Mouse (Mus musculus): ENCODE data around the gene Mmp21. TPM values are rescaled to one million over a fixed set of nuclear protein-coding genes. Genes with fewer than 3 reads are reported as not detected.

Gene Mmp21
- total RNA-seq (2012; rRNA removed): 0.27 and 0.32 TPM in 2 replicates

DNA sequence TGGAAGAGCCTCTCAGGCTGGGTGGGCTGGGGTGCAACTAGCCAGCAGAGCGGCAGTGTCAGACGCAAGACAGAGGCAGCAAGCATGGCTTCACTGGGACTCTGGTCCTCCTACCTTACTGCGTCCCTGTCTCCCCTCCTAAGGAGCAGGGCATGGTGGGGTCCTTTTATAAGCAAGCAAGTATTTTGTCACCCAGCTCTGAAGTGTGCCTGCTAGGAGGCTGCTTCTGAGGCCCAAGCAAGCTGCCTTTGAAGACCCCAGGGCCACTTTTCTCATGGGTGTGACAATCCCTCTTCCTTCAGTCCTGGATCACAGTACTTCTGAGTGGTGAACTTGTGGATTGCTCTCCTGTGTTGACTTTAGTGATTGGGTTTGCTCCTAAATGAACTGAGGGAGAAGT is at the start of gene Mmp21:
TSS of gene Mmp21 (minus strand) at position 101 of the 400 bp plus-strand sequence.
- no peak within 1 kb of the TSS for H3K27ac ChIP-seq (ENCODE audit: insufficient read depth, low read depth, low read length, poor library complexity, severe bottlenecking)
- no peak within 1 kb of the TSS for H3K4me3 ChIP-seq (ENCODE audit: insufficient read depth in 1 of 2, low read depth in 1 of 2, low read length in 2 of 2, poor library complexity in 1 of 2, severe bottlenecking in 1 of 2)
- in situ Hi-C loops (cut with MboI; ENCODE audit: low sequenced_read_pairs in 2 of 2, unreplicated experiment in 2 of 2): no loop called here
- DNase-seq (ENCODE audit: low read depth, low spot score): no peak
- no peak within 1 kb of the TSS for H3K9ac ChIP-seq (ENCODE audit: insufficient read depth, low read depth, low read length, poor library complexity, severe bottlenecking)
- no peaks in the 10 kb centered on the region for H3K36me3 ChIP-seq (ENCODE audit: control insufficient read depth, insufficient read depth, low read length, poor library complexity, severe bottlenecking)
- H3K4me1 ChIP-seq (ENCODE audit: control insufficient read depth in 2 of 2, insufficient read depth in 2 of 2, low read length in 2 of 2, poor library complexity in 1 of 2): peaks cover 2 to 4% of the 10 kb centered on the region in 2 experiments; a peak in 1 of 4 replicates
- no peaks in the 10 kb centered on the region for H3K9me3 ChIP-seq (ENCODE audit: control insufficient read depth, insufficient read depth, low read depth, low read length)
- TF ChIP-seq ZC3H11A (IDR thresholded peaks at IDR 0.05; ENCODE audit: borderline replicate concordance, low read depth, low read length) (no peak), MAFK (IDR thresholded peaks at IDR 0.05; ENCODE audit: insufficient read depth, low read depth, low read length) (no peak), CHD2 (IDR thresholded peaks at IDR 0.05; ENCODE audit: low read depth, low read length) (no peak), HCFC1 (IDR thresholded peaks at IDR 0.05; ENCODE audit: borderline replicate concordance, insufficient read depth, low read length) (no peak), ZNF384 (IDR thresholded peaks at IDR 0.05; ENCODE audit: low read depth, low read length) (no peak)

- no peak for TF ChIP-seq ZC3H11A (IDR thresholded peaks at IDR 0.05; ENCODE audit: borderline replicate concordance, low read depth, low read length)
- no peak for TF ChIP-seq MAFK (IDR thresholded peaks at IDR 0.05; ENCODE audit: insufficient read depth, low read depth, low read length)
- no peak for TF ChIP-seq CHD2 (IDR thresholded peaks at IDR 0.05; ENCODE audit: low read depth, low read length)
- no peak for TF ChIP-seq ZNF384 (IDR thresholded peaks at IDR 0.05; ENCODE audit: low read depth, low read length)
- no peak for TF ChIP-seq HCFC1 (IDR thresholded peaks at IDR 0.05; ENCODE audit: borderline replicate concordance, insufficient read depth, low read length)
- in situ Hi-C loops (cut with MboI; ENCODE audit: low sequenced_read_pairs in 2 of 2, unreplicated experiment in 2 of 2): no loop called here
- Histone ChIP-seq H3K27ac (ENCODE audit: insufficient read depth, low read depth, low read length, poor library complexity, severe bottlenecking) (no peak overlapping the region), H3K9me3 (ENCODE audit: control insufficient read depth, insufficient read depth, low read depth, low read length) (no peaks in the 10 kb centered on the region), H3K4me3 (ENCODE audit: insufficient read depth in 1 of 2, low read depth in 1 of 2, low read length in 2 of 2, poor library complexity in 1 of 2, severe bottlenecking in 1 of 2) (no peak overlapping the region), H3K4me1 (ENCODE audit: control insufficient read depth in 2 of 2, insufficient read depth in 2 of 2, low read length in 2 of 2, poor library complexity in 1 of 2) (no peaks in the 10 kb centered on the region), H3K36me3 (ENCODE audit: control insufficient read depth, insufficient read depth, low read length, poor library complexity, severe bottlenecking) (peaks cover 30% of the 10 kb centered on the region), H3K9ac (ENCODE audit: insufficient read depth, low read depth, low read length, poor library complexity, severe bottlenecking) (no peak overlapping the region)
- no peak for DNase-seq (ENCODE audit: low read depth, low spot score)
Measured at GRCm38 (mm10) chr7:133729351-133729750, 49.5 kb upstream of the Mmp21 start.

DNA sequence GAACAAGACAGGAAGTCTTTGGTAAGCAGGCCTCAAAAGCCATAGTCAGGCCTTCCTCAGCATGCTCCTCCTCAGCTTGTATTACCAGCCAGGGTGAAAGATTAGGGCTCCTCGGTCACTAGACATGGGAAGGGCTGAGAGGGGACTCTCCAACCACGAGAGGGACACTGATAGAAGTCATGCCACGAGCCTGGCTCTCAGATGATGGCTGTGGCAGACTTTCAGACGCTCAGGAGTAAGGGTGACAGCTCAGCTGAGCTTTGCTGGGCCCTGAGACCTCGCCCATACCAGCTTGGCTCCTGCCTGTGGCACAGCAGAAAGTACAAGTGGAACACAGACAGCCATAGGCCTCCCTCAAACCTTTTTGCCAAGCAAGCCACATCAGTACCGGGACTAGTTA is 47.2 kb upstream of the Mmp21 start:
- in situ Hi-C loops (cut with MboI; ENCODE audit: low sequenced_read_pairs in 2 of 2, unreplicated experiment in 2 of 2): no loop called here
- DNase-seq (ENCODE audit: low read depth, low spot score): no peak
- Histone ChIP-seq H3K4me3 (ENCODE audit: insufficient read depth in 1 of 2, low read depth in 1 of 2, low read length in 2 of 2, poor library complexity in 1 of 2, severe bottlenecking in 1 of 2) (no peak overlapping the region), H3K9ac (ENCODE audit: insufficient read depth, low read depth, low read length, poor library complexity, severe bottlenecking) (no peak overlapping the region; the same call in 1 of the 2 replicates), H3K27ac (ENCODE audit: insufficient read depth, low read depth, low read length, poor library complexity, severe bottlenecking) (peak overlapping the region; percentile 18; the same call in 1 of the 2 replicates), H3K4me1 (ENCODE audit: control insufficient read depth in 2 of 2, insufficient read depth in 2 of 2, low read length in 2 of 2, poor library complexity in 1 of 2) (no peaks in the 10 kb centered on the region), H3K9me3 (ENCODE audit: control insufficient read depth, insufficient read depth, low read depth, low read length) (no peaks in the 10 kb centered on the region), H3K36me3 (ENCODE audit: control insufficient read depth, insufficient read depth, low read length, poor library complexity, severe bottlenecking) (peaks cover 33% of the 10 kb centered on the region)
- TF ChIP-seq HCFC1 (IDR thresholded peaks at IDR 0.05; ENCODE audit: borderline replicate concordance, insufficient read depth, low read length) (no peak), ZC3H11A (IDR thresholded peaks at IDR 0.05; ENCODE audit: borderline replicate concordance, low read depth, low read length) (no peak)

GRCm38 (mm10) chr7:133725571-133725970 is 45.7 kb upstream of the Mmp21 start:
- Histone ChIP-seq H3K9ac (ENCODE audit: insufficient read depth, low read depth, low read length, poor library complexity, severe bottlenecking) (no peak overlapping the region), H3K27ac (ENCODE audit: insufficient read depth, low read depth, low read length, poor library complexity, severe bottlenecking) (no peak overlapping the region), H3K4me1 (ENCODE audit: control insufficient read depth in 2 of 2, insufficient read depth in 2 of 2, low read length in 2 of 2, poor library complexity in 1 of 2) (no peaks in the 10 kb centered on the region), H3K4me3 (ENCODE audit: insufficient read depth in 1 of 2, low read depth in 1 of 2, low read length in 2 of 2, poor library complexity in 1 of 2, severe bottlenecking in 1 of 2) (no peak overlapping the region), H3K36me3 (ENCODE audit: control insufficient read depth, insufficient read depth, low read length, poor library complexity, severe bottlenecking) (peaks cover 39% of the 10 kb centered on the region), H3K9me3 (ENCODE audit: control insufficient read depth, insufficient read depth, low read depth, low read length) (no peaks in the 10 kb centered on the region)
- no peak for DNase-seq (ENCODE audit: low read depth, low spot score)
- TF ChIP-seq MAFK (IDR thresholded peaks at IDR 0.05; ENCODE audit: insufficient read depth, low read depth, low read length): no peak
- TF ChIP-seq CHD2 (IDR thresholded peaks at IDR 0.05; ENCODE audit: low read depth, low read length): no peak
- TF ChIP-seq HCFC1 (IDR thresholded peaks at IDR 0.05; ENCODE audit: borderline replicate concordance, insufficient read depth, low read length): no peak
- TF ChIP-seq ZNF384 (IDR thresholded peaks at IDR 0.05; ENCODE audit: low read depth, low read length): no peak
- TF ChIP-seq ZC3H11A (IDR thresholded peaks at IDR 0.05; ENCODE audit: borderline replicate concordance, low read depth, low read length): no peak
- in situ Hi-C loops (cut with MboI; ENCODE audit: low sequenced_read_pairs in 2 of 2, unreplicated experiment in 2 of 2): no loop called here

DNA sequence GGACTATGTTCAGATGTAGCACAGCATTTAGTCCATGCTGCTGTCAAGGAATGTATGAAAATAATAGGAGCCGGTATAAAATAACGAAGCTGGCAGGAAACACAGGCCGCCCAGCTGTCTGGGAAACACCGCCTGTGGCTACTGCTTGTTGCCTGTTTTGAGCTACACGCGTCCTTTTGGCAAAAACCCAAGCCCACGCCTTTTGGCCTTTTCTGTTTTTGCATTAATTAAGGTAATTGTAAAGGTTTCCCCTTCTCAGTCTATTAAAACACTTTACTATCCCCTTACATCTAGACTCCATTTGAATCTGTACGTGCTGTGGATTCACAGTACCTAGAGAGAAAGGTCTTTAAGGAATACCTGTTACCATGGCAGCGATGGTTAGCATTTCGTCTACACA is 45.0 kb upstream of the Mmp21 start:
- TF ChIP-seq CHD2 (IDR thresholded peaks at IDR 0.05; ENCODE audit: low read depth, low read length) (no peak), ZC3H11A (IDR thresholded peaks at IDR 0.05; ENCODE audit: borderline replicate concordance, low read depth, low read length) (no peak), MAFK (IDR thresholded peaks at IDR 0.05; ENCODE audit: insufficient read depth, low read depth, low read length) (no peak), HCFC1 (IDR thresholded peaks at IDR 0.05; ENCODE audit: borderline replicate concordance, insufficient read depth, low read length) (no peak), ZNF384 (IDR thresholded peaks at IDR 0.05; ENCODE audit: low read depth, low read length) (no peak)
- Histone ChIP-seq H3K9me3 (ENCODE audit: control insufficient read depth, insufficient read depth, low read depth, low read length) (no peaks in the 10 kb centered on the region), H3K9ac (ENCODE audit: insufficient read depth, low read depth, low read length, poor library complexity, severe bottlenecking) (no peak overlapping the region), H3K36me3 (ENCODE audit: control insufficient read depth, insufficient read depth, low read length, poor library complexity, severe bottlenecking) (peaks cover 45% of the 10 kb centered on the region), H3K27ac (ENCODE audit: insufficient read depth, low read depth, low read length, poor library complexity, severe bottlenecking) (no peak overlapping the region), H3K4me1 (ENCODE audit: control insufficient read depth in 2 of 2, insufficient read depth in 2 of 2, low read length in 2 of 2, poor library complexity in 1 of 2) (no peaks in the 10 kb centered on the region), H3K4me3 (ENCODE audit: insufficient read depth in 1 of 2, low read depth in 1 of 2, low read length in 2 of 2, poor library complexity in 1 of 2, severe bottlenecking in 1 of 2) (no peak overlapping the region)
- no peak for DNase-seq (ENCODE audit: low read depth, low spot score)
- in situ Hi-C loops (cut with MboI; ENCODE audit: low sequenced_read_pairs in 2 of 2, unreplicated experiment in 2 of 2): no loop called here

Data from ES-E14 (cell line).